Mouse (Mus musculus): ENCODE data around the gene Rad51.

GRCm38 (mm10) chr2:119163135-119163534 lies 50.5 kb downstream of the Rad51 start:
- TF ChIP-seq E2F4 (IDR thresholded peaks at IDR 0.05; ENCODE audit: insufficient read depth) = no peak
- no peak for TF ChIP-seq POLR2A (IDR thresholded peaks at IDR 0.05; ENCODE audit: insufficient read length, low read depth)
- no peak for TF ChIP-seq TCF3 (IDR thresholded peaks at IDR 0.05; ENCODE audit: insufficient read length, low read depth)
- no peak for TF ChIP-seq SRF (IDR thresholded peaks at IDR 0.05; ENCODE audit: control insufficient read depth, insufficient read length, low read depth)
